Mouse (Mus musculus): ENCODE measurements around the gene Kcnj12. TPM values are rescaled to one million over a fixed set of nuclear protein-coding genes. Genes with fewer than 3 reads are reported as not detected.

Kcnj12 gene
- total and polyA plus RNA-seq, 3 experiments: not detected

GRCm38 (mm10) chr11:61108911-61109361 lies 86.6 kb downstream of the Kcnj12 start (continued):
- TF ChIP-seq RCOR1 (conservative IDR thresholded peaks at IDR 0.05; ENCODE audit: low read depth, low read length): peak; percentile 99
- TF ChIP-seq JUN (IDR thresholded peaks at IDR 0.05; ENCODE audit: insufficient read depth, low read depth, low read length): peak; percentile 83
- TF ChIP-seq TCF12 (IDR thresholded peaks at IDR 0.05; ENCODE audit: low read depth, low read length): peak; percentile 100
- TF ChIP-seq IRF4 (IDR thresholded peaks at IDR 0.05; ENCODE audit: low read depth, low read length): peak; percentile 100
- no peak; a peak in 1 of 4 replicates for TF ChIP-seq CTCF (conservative IDR thresholded peaks at IDR 0.05 in 1 of 2, IDR thresholded peaks at IDR 0.05 in 1 of 2; ENCODE audit: low read depth in 2 of 2, low read length in 2 of 2)
- TF ChIP-seq SIN3A (IDR thresholded peaks at IDR 0.05; ENCODE audit: low read length): peak; percentile 80
- TF ChIP-seq PAX5 (IDR thresholded peaks at IDR 0.05; ENCODE audit: low read length): no peak
- peak; percentile 93 for TF ChIP-seq MAFK (IDR thresholded peaks at IDR 0.05; ENCODE audit: insufficient replicate concordance, low read length)
- TF ChIP-seq BHLHE40 (IDR thresholded peaks at IDR 0.05; ENCODE audit: low read depth, low read length): peak; percentile 99
- TF ChIP-seq UBTF (IDR thresholded peaks at IDR 0.05; ENCODE audit: low read depth, low read length): no peak
- peak; percentile 58 for TF ChIP-seq MXI1 (IDR thresholded peaks at IDR 0.05; ENCODE audit: low read depth, low read length)

DNA sequence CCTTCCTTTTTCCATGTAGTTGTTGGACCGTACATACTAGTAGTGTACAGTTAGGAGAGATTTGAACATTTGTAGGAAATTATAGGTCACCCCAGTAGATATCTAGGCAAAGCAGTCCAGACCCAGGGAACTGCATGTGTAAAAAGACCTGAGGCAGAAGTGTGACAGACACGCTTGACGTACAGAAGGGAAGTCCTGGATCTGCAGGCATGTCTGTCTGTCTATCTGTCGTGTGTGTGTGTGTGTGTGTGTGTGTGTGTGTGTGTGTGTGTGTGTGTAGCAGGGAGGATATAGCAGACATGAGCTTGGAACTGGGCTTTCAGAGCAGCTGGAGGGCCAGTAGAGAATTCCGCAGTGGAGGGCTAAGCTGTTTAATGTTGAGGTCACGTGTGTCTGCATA lies 87.3 kb downstream of the Kcnj12 start:
- no peaks in the 10 kb centered on the region for H3K9me3 ChIP-seq (replicated peaks; ENCODE audit: low read length)
- peak overlapping the region in 1 of 3 experiments; percentile 28 for H3K4me3 ChIP-seq (replicated peaks in 1 of 3; ENCODE audit: low read depth in 2 of 3, low read length in 2 of 3, poor library complexity in 1 of 3)
- H3K36me3 ChIP-seq (replicated peaks in 1 of 2; ENCODE audit: control insufficient read depth in 1 of 2, insufficient read depth in 1 of 2, low read length in 1 of 2): no peaks in the 10 kb centered on the region
- DNase-seq (ENCODE audit: extremely low read depth): no peak
- in situ Hi-C loops (cut with MboI; ENCODE audit: low pct_ligation_motif_present, low pct_unique_long_range_greater_than_20kb, low sequenced_read_pairs) (loop anchor here (5.0 kb wide), 3 partner anchors 33 to 533 kb away; no protein-coding TSS in a partner anchor), dilution Hi-C loops (cut with MboI; ENCODE audit: extremely low pct_ligation_motif_present, extremely low pct_unique_long_range_greater_than_20kb, low sequenced_read_pairs) (no loop called here)
- peak overlapping the region; percentile 82 for H3K27ac ChIP-seq (ENCODE audit: insufficient read depth, low read depth)
- H3K9ac ChIP-seq (ENCODE audit: insufficient read depth, low read depth): peak overlapping the region; percentile 6; the same call in 1 of the 2 replicates
- TF ChIP-seq BHLHE40 (IDR thresholded peaks at IDR 0.05; ENCODE audit: low read depth, low read length) (peak; percentile 74), RCOR1 (conservative IDR thresholded peaks at IDR 0.05; ENCODE audit: low read depth, low read length) (no peak), JUND (conservative IDR thresholded peaks at IDR 0.05; ENCODE audit: low read depth, low read length) (no peak), UBTF (IDR thresholded peaks at IDR 0.05; ENCODE audit: low read depth, low read length) (no peak), MXI1 (IDR thresholded peaks at IDR 0.05; ENCODE audit: low read depth, low read length) (no peak), MAX (IDR thresholded peaks at IDR 0.05; ENCODE audit: low read length) (no peak; the same call in 1 of the 2 replicates), ETS1 (conservative IDR thresholded peaks at IDR 0.05; ENCODE audit: low read depth, low read length) (no peak; the same call in 1 of the 2 replicates), CHD2 (IDR thresholded peaks at IDR 0.05; ENCODE audit: low read length) (no peak), MEF2A (IDR thresholded peaks at IDR 0.05; ENCODE audit: borderline replicate concordance, low read depth, low read length) (no peak), MYC (IDR thresholded peaks at IDR 0.05; ENCODE audit: low read depth, low read length) (no peak), CHD1 (IDR thresholded peaks at IDR 0.05; ENCODE audit: low read depth, low read length) (no peak), IRF4 (IDR thresholded peaks at IDR 0.05; ENCODE audit: low read depth, low read length) (no peak), NELFE (IDR thresholded peaks at IDR 0.05; ENCODE audit: low read depth, low read length) (no peak), SMC3 (IDR thresholded peaks at IDR 0.05; ENCODE audit: low read depth, low read length) (no peak), ZNF384 (IDR thresholded peaks at IDR 0.05; ENCODE audit: low read depth, low read length) (0 out of 2 replicates have a peak, but pooled peaks have one; percentile 3), MAFK (IDR thresholded peaks at IDR 0.05; ENCODE audit: insufficient replicate concordance, low read length) (no peak), CTCF (conservative IDR thresholded peaks at IDR 0.05 in 1 of 2, IDR thresholded peaks at IDR 0.05 in 1 of 2; ENCODE audit: low read depth in 2 of 2, low read length in 2 of 2) (no peak), HCFC1 (IDR thresholded peaks at IDR 0.05; ENCODE audit: low read depth, low read length) (no peak), SIN3A (IDR thresholded peaks at IDR 0.05; ENCODE audit: low read length) (no peak), ZMIZ1 (IDR thresholded peaks at IDR 0.05; ENCODE audit: low read depth, low read length) (no peak), ZKSCAN1 (IDR thresholded peaks at IDR 0.05; ENCODE audit: borderline replicate concordance, low read depth, low read length) (no peak), USF2 (conservative IDR thresholded peaks at IDR 0.05; ENCODE audit: low read depth, low read length) (no peak), GABPA (IDR thresholded peaks at IDR 0.05; ENCODE audit: insufficient replicate concordance, low read depth, low read length) (no peak), PAX5 (IDR thresholded peaks at IDR 0.05; ENCODE audit: low read length) (no peak), ELF1 (IDR thresholded peaks at IDR 0.05; ENCODE audit: low read depth, low read length) (no peak), KAT2A (IDR thresholded peaks at IDR 0.05; ENCODE audit: insufficient replicate concordance, low read length) (no peak), POLR2AphosphoS2 (IDR thresholded peaks at IDR 0.05; ENCODE audit: low read depth, low read length) (no peak), POLR2A (IDR thresholded peaks at IDR 0.05; ENCODE audit: low read depth, low read length) (no peak), RAD21 (IDR thresholded peaks at IDR 0.05; ENCODE audit: low read depth, low read length) (no peak), USF1 (IDR thresholded peaks at IDR 0.05; ENCODE audit: low read depth, low read length) (no peak), EP300 (IDR thresholded peaks at IDR 0.05; ENCODE audit: low read length) (peak; percentile 60; the same call in 1 of the 2 replicates), TCF12 (IDR thresholded peaks at IDR 0.05; ENCODE audit: low read depth, low read length) (peak; percentile 21; the same call in 1 of the 2 replicates)
- peaks cover 2% of the 10 kb centered on the region for H3K27me3 ChIP-seq (replicated peaks)
- peaks cover 64 to 93% of the 10 kb centered on the region in 2 experiments for H3K4me1 ChIP-seq (ENCODE audit: control insufficient read depth in 1 of 2, insufficient read depth in 2 of 2)
- no peaks in the 10 kb centered on the region for H3K79me2 ChIP-seq (replicated peaks; ENCODE audit: control insufficient read depth, extremely low read depth, insufficient read depth, poor library complexity, severe bottlenecking)
- H3K4me2 ChIP-seq (ENCODE audit: insufficient read depth, low read depth, poor library complexity, severe bottlenecking): 0 out of 2 replicates have a peak overlapping the region, but pooled peaks have one; percentile 60
